Comparison of ENCODE assay signal across 10 mouse cellular contexts in the genomic region with DNA sequence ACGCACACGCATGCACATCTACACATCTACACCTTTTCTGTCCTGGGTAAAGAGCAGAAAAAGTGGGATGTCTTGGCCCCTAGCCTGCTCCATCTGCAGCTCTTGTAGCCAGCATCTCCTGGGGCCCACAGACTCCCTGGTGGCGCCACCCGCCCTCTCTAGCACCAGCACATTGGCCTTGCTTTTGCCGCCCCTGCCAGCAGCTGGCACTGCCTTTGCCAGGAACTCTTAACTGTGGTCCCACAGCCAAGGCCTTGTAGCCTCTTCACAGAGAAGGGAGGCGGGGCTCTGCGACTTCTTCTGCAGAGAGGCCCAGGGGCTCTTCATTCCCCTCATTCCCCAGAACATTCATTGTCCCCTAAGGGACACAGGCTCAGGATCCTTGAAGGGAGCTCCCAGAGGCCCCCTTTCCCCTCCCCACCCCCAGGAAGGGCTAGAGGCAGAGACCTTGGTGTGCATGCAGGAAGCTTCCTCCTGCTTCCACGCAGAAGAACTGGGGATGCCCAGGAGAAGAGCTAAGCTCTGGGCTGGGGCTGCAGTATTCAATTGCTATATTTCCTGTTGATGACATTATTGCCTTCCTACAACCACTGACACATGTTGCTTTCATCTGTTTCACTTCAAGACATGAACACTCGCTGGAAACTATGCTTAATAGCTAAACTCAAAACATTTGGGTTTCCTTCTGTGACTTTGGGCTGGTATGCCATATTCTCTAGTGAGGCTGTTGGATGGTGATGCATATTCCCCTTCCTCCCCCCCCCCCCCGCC. TPM values are rescaled to one million over a fixed set of nuclear protein-coding genes. Genes with fewer than 3 reads are reported as not detected.
A peak's percentile ranks its signal among the peaks of the same experiment; 100 is the strongest.
DNase-seq lines count a peak whose midpoint lies in the region; ATAC-seq lines count a peak whose summit lies in the region.
"Had no signal": no experiment of that assay in that cellular context is flagged by ENCODE, and none has a peak within 500 bp of the region (broad histone marks: within the 10 kb centered on the region; RNA-seq: fewer than 3 reads in every experiment).

No protein-coding gene starts in this region.

- H3K9me3 ChIP-seq in forebrain, embryonic 10.5 days: no peaks in the 10 kb centered on the region
- H3K9me3 ChIP-seq in forebrain, embryonic 12.5 days: no peaks in the 10 kb centered on the region
- H3K9me3 ChIP-seq in midbrain, embryonic 14.5 days (ENCODE audit: control insufficient read depth, low read length): no peaks in the 10 kb centered on the region
- H3K9me3 ChIP-seq in midbrain, embryonic 11.5 days (ENCODE audit: control insufficient read depth, low read length): no peaks in the 10 kb centered on the region
- no peaks in the 10 kb centered on the region for H3K9me3 ChIP-seq in intestine, embryonic 15.5 days
- H3K9me3 ChIP-seq: kidney, embryonic 15.5 days; midbrain, embryonic 12.5 days had no signal

- no peaks in the 10 kb centered on the region for H3K36me3 ChIP-seq in forebrain, embryonic 10.5 days (replicated peaks)
- H3K36me3 ChIP-seq in forebrain, embryonic 12.5 days (replicated peaks): no peaks in the 10 kb centered on the region
- H3K36me3 ChIP-seq in midbrain, embryonic 14.5 days (ENCODE audit: control insufficient read depth, insufficient read depth, low read length): no peaks in the 10 kb centered on the region
- no peaks in the 10 kb centered on the region for H3K36me3 ChIP-seq in midbrain, embryonic 11.5 days (ENCODE audit: control insufficient read depth, insufficient read depth, low read length)
- H3K36me3 ChIP-seq in intestine, embryonic 15.5 days: no peaks in the 10 kb centered on the region
- H3K36me3 ChIP-seq: kidney, embryonic 15.5 days; midbrain, embryonic 12.5 days had no signal

- WGBS in forebrain, embryonic 10.5 days: 77% methylated on average over 10 of the region's 10 CpGs
- WGBS in forebrain, embryonic 12.5 days: 83% methylated on average over 10 of the region's 10 CpGs
- WGBS in midbrain, embryonic 14.5 days: 79% methylated on average over 9 of the region's 10 CpGs
- WGBS in midbrain, embryonic 11.5 days: 74% methylated on average over 10 of the region's 10 CpGs
- WGBS in intestine, embryonic 15.5 days: 74% methylated on average over 9 of the region's 10 CpGs

- peak overlapping the region; percentile 70 for H3K27ac ChIP-seq in forebrain, embryonic 10.5 days
- H3K27ac ChIP-seq in forebrain, embryonic 12.5 days: no peak overlapping the region
- no peak overlapping the region for H3K27ac ChIP-seq in midbrain, embryonic 14.5 days (replicated peaks; ENCODE audit: low read depth, low read length)
- H3K27ac ChIP-seq in midbrain, embryonic 11.5 days (ENCODE audit: low read depth, low read length): no peak overlapping the region
- no peak overlapping the region for H3K27ac ChIP-seq in intestine, embryonic 15.5 days
- H3K27ac ChIP-seq: kidney, embryonic 15.5 days; midbrain, embryonic 12.5 days had no signal

- H3K27me3 ChIP-seq in forebrain, embryonic 10.5 days (ENCODE audit: poor library complexity, severe bottlenecking): peaks cover 50% of the 10 kb centered on the region
- H3K27me3 ChIP-seq in forebrain, embryonic 12.5 days: peaks cover 19% of the 10 kb centered on the region
- no peaks in the 10 kb centered on the region for H3K27me3 ChIP-seq in midbrain, embryonic 14.5 days (ENCODE audit: control insufficient read depth, insufficient read depth, low read length)
- H3K27me3 ChIP-seq in midbrain, embryonic 11.5 days (ENCODE audit: control insufficient read depth, insufficient read depth, low read length): no peaks in the 10 kb centered on the region; the same call in 1 of the 2 replicates
- H3K27me3 ChIP-seq in intestine, embryonic 15.5 days (replicated peaks): no peaks in the 10 kb centered on the region
- H3K27me3 ChIP-seq: kidney, embryonic 15.5 days had no signal

- DNase-seq in forebrain, embryonic 10.5 days (ENCODE audit: extremely low spot score, low spot score): no peak
- peak; percentile 19 for DNase-seq in midbrain, embryonic 14.5 days
- DNase-seq in midbrain, embryonic 11.5 days (ENCODE audit: low spot score, missing footprints): no peak
- peak; percentile 37 to 45 for DNase-seq in heart, postnatal 36 days
- DNase-seq in right cerebral cortex, postnatal 4 days: peak; percentile 43
- no peak for DNase-seq in neural tube, embryonic 10.5 days (ENCODE audit: extremely low spot score, low spot score)

- ATAC-seq in forebrain, embryonic 12.5 days (ENCODE audit: low FRiP score): no peak
- ATAC-seq in midbrain, embryonic 14.5 days (ENCODE audit: low FRiP score, low TSS enrichment): no peak
- ATAC-seq in midbrain, embryonic 11.5 days (ENCODE audit: low FRiP score): no peak
- no peak for ATAC-seq in intestine, embryonic 15.5 days

- no peak overlapping the region for H3K9ac ChIP-seq in forebrain, embryonic 12.5 days
- no peak overlapping the region for H3K9ac ChIP-seq in midbrain, embryonic 14.5 days (replicated peaks; ENCODE audit: low read length)
- H3K9ac ChIP-seq in midbrain, embryonic 11.5 days (ENCODE audit: low read length): no peak overlapping the region
- no peak overlapping the region for H3K9ac ChIP-seq in intestine, embryonic 15.5 days
- H3K9ac ChIP-seq: kidney, embryonic 15.5 days; midbrain, embryonic 12.5 days had no signal

- intact Hi-C loops in heart, postnatal 36 days (cut with DNase I): no loop called here

- no peak overlapping the region for H3K4me2 ChIP-seq in forebrain, embryonic 12.5 days
- H3K4me2 ChIP-seq in midbrain, embryonic 14.5 days (ENCODE audit: low read length): no peak overlapping the region
- H3K4me2 ChIP-seq in midbrain, embryonic 11.5 days: no peak overlapping the region
- H3K4me2 ChIP-seq in intestine, embryonic 15.5 days (replicated peaks): no peak overlapping the region
- H3K4me2 ChIP-seq: kidney, embryonic 15.5 days; midbrain, embryonic 12.5 days had no signal

- H3K4me1 ChIP-seq in forebrain, embryonic 10.5 days: peaks cover 37% of the 10 kb centered on the region
- peaks cover 12% of the 10 kb centered on the region for H3K4me1 ChIP-seq in forebrain, embryonic 12.5 days
- no peaks in the 10 kb centered on the region for H3K4me1 ChIP-seq in midbrain, embryonic 14.5 days (ENCODE audit: control insufficient read depth, insufficient read depth, low read length)
- peaks cover 9% of the 10 kb centered on the region; the same call in 1 of the 2 replicates for H3K4me1 ChIP-seq in midbrain, embryonic 11.5 days (ENCODE audit: control insufficient read depth, insufficient read depth, low read length)
- 0 out of 2 replicates have a peak, but pooled peaks cover 8% of the 10 kb centered on the region for H3K4me1 ChIP-seq in intestine, embryonic 15.5 days (replicated peaks)

- no peak overlapping the region for H3K4me3 ChIP-seq in forebrain, embryonic 10.5 days
- no peak overlapping the region for H3K4me3 ChIP-seq in forebrain, embryonic 12.5 days (replicated peaks)
- H3K4me3 ChIP-seq in midbrain, embryonic 14.5 days (replicated peaks; ENCODE audit: low read depth, low read length): no peak overlapping the region
- H3K4me3 ChIP-seq in midbrain, embryonic 11.5 days (ENCODE audit: low read depth, low read length): no peak overlapping the region
- H3K4me3 ChIP-seq in intestine, embryonic 15.5 days (replicated peaks): no peak overlapping the region
- H3K4me3 ChIP-seq: kidney, embryonic 15.5 days; midbrain, embryonic 12.5 days had no signal

RNA-seq across cellular contexts. Expression of a gene that starts 19.2 kb away (rescaled TPM):
- 12.8 and 14.3 TPM in 2 replicates for polyA plus RNA-seq in forebrain, embryonic 10.5 days (2016; fragmentation: Nextera tagmentation; extraction: Ambion mirVana)
- 14.8 and 17.4 TPM in 2 replicates for polyA plus RNA-seq in forebrain, embryonic 12.5 days (2016; fragmentation: Nextera tagmentation; extraction: Ambion mirVana)
- polyA plus RNA-seq in midbrain, embryonic 14.5 days (2014; fragmentation: Nextera tagmentation; extraction: Ambion mirVana): 14.1 and 19.4 TPM in 2 replicates
- polyA plus RNA-seq in midbrain, embryonic 11.5 days (2014; fragmentation: Nextera tagmentation; extraction: Ambion mirVana): 20.8 and 23.1 TPM in 2 replicates
- 1 to 10 TPM; 4.1 to 6.2 TPM for total RNA-seq in heart, postnatal 36 days (2021)
- 4.7 and 5.4 TPM in 2 replicates for polyA plus RNA-seq in intestine, embryonic 15.5 days (2015; fragmentation: Nextera tagmentation; extraction: Ambion mirVana)

Comparison
In these comparisons a context has a peak if more than half of its experiments do, and no peak if none do; other contexts are left out.
1. DNase-seq: peak in midbrain, embryonic 14.5 days (single experiment), heart, postnatal 36 days (2 of 2) and right cerebral cortex, postnatal 4 days (single experiment); none in forebrain, embryonic 10.5 days (single experiment), midbrain, embryonic 11.5 days (single experiment) and neural tube, embryonic 10.5 days (single experiment).